Mouse (Mus musculus) testis, postnatal 14 days (tissue): ENCODE measurements around the gene Spint4.

ENCODE experiments used
- DNase-seq: peaks from one replicate; pipeline ENCODE4 v3.0.0; 2021; ENCODE audit warnings: low spot score

The Spint4 gene

DNA sequence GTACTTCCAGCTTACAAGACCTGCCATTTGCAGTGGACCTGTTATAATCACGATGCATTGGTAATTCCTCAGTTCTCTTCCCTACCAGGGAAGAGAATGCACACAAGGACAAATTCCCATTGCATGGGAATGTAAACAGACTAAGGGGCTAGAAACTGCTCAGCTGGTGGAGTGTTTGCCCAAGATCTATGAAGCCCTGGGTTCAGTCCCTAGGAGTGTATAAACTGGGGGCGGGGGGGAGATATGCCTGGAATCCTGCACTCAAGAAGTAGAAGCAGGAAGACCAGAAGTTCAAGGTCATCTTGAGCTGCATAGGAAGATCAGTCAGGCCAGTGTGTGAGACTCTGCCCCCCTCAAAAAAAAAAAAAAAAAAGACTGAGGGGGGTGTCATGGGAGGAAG, 35.0 kb downstream of the Spint4 start:
- DNase-seq, result no peak

DNA sequence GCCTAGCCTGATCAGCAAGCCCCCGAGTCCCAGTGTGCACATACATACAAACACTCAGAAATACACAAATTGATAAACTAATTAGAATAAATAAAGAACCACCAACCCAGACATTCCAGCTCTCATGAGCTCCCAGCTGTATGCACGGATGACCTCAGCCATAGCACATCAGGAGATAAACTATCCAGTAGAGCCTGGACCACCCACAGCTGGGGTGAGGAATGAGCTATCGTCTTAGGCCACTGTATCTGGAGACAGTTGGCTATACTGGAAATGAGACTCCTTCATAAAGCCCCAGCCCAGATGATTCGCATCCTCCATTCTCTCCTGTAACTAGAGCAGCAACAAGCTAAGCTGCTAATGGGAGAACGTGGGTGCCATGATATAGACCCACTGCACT, 36.5 kb downstream of the Spint4 start:
- no peak for DNase-seq

DNA sequence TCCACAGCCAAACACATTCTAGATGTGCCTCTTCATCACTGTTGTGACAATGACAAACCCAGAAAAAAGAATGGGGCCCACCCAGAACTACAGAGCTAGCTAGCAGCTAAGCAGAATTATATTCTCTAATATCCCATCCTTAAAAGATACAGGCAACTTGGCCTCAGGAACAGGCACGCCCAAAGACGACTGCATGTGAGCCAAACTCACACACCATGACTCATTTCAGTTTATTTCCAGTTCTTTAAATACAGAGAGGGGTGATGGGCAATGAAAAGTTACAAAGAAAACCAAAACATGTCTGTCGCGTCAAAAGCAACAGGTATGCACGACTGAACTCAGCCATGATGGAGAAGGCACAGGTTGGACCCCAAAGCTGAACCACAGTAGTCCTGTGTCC, 37.1 kb downstream of the Spint4 start:
- DNase-seq, result no peak

DNA sequence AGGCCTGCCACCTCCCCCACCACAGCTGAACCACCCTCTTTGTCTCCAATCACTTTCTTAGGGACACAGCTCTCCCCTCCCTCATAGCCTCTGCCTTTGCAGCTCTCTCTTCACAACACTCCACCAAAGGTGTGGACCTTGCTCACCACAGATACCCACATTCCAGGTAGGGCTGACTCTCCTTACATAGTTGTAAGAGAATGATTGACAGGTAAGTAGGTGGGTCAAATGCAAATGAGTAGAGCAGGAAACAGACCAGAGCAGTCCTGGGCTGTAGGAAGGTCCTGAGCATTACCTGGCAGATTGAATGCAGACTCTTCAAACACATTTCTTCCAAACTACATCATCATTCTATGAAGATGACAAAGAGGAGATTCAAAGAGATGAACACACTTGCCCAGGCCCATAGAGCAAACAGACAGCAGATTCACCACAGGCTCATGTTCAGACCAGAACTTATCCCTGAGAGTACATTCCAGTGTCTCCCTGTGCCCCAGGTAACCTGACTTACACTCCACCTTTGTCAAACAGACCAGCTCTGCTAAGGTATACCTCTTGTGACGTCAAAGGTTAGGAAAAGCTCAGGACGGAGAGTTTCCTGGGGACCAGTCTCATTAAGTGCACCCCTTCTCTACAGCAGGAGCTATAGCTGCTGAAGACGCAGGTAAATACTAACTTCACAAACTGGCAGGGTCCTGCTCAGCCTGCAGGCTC, 39.2 kb downstream of the Spint4 start:
- no peak for DNase-seq

DNA sequence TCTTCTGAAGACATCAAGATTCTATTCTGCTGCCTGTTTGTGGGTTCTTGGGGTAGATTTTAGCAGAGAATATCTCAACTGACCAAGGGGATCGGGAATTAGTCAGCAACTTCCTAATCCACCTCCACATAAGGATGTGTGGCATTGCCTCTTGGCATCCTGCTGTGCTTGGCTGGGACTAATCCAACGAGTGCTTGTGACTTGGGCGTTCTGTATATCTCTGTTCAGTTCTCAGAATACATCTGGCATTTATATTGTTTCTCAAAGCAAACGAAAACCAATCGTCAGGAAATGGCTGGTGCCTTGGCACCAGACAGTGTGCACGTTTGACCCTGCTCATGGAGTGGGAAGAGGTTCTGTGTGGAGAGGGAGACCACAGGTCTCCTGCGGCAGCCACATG, 41.6 kb downstream of the Spint4 start:
- DNase-seq, result no peak

DNA sequence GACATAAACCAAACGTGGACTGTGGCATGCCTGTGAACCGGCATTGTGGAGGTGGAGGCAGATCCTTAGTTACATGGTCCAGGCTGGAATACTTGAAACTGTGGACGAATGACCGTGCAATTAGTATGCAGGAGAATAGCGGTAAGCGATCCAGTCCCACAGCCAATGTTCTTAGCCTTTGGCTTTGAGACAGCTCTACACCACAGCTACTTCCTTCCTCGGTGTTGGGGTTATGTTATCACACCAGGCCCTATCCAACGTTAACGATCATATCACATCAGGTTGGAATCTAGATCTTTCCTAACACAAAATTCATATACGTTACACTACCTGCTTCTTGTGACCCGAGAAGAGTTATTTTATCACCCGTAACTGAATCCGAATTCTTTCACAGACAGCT, 46.7 kb downstream of the Spint4 start:
- no peak for DNase-seq

DNA sequence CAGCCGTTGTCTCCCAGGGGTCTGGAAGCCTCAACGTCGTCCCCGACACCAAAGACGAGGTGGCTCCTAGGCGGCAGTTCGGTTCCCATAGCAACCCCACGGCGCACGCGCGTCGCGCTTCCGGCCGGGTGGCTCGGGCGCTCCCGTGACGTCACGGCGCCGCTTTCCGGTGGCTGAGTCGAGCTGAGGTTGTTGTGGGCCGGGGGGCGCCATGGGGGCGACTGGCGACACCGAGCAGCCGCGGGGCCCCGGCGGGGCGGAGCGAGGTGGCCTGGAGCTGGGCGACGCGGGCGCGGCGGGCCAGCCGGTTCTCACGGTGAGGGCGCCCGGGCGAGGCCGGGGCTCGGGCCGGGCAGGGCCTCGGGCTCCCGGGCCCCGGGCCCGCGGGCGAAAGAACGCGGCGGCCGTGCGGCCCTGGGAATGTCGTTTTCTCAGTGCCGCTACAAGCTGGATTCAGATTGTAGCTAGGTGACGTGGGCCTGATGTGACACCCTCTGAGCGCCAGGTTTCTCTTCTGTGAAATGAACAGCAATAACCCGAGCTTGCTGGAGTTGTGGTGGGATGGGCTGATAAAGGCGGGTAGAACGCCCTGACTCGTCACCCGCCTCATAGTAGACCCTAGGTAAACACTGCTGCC, 47.7 kb downstream of the Spint4 start, which contains the start of the genes Wfdc3 and Dnttip1:
Gene Wfdc3 (minus strand): TSS at position 89 of the 637 bp plus-strand sequence.
Gene Dnttip1 (plus strand): TSS at position 141 of the 637 bp plus-strand sequence.
- DNase-seq, result peak; percentile 92

DNA sequence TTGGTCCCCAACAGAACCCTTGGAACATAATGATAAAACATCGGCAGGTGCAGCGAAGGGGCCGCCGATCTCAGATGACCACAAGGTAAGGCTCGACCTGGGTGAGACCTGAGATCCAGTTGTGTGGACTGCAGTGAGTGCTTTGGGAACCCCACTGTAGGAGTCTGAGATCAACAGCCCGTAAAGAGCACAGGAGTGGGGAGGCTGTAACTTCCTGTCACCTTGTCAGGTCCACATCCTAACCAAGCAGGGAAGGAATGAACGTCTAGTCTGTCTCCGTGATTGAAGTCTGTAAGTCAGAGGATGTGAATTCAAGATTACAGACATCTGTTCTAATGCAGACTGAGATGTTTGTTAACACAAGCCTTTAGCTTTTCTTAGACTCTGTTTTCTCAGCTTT, 48.4 kb downstream of the Spint4 start:
- DNase-seq, result no peak

DNA sequence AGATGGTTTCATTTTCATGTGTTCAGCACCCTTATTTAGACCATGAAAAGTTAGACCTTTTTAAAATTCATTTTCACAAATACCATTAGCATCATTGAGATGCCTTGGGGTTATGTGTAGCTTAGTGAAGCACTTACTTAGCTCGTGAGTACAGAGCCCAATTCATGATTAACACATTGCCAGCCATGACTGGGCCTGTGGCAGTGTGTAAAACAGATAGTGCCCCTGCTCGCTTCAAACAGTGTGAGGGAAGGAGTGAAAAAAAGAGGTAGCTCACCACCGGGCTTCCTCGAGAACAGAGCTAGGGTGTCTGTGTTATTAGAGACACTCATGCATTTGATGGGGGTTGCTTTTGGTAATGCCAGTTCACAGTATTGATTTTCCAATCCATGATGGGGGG, 49.9 kb downstream of the Spint4 start:
- no peak for DNase-seq

DNA sequence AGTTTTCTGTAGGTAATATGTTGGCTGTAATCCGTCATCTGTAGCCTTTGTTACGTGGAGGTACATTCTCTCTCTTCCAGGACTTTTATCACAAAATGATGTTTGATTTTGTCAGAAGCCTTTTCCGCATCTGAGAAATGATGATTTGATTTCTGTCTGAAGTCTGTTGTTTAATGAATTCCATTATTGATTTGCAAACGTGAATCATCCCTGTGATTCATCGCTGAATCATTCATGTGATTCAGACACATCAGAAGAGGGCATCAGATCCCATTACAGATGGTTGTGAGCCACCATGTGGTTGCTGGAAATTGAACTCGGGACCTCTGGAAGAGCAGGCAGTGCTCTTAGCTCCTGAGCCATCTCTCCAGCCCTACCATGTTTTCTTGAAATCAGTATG, 50.7 kb downstream of the Spint4 start:
- DNase-seq, result no peak
